Mouse (Mus musculus): ENCODE results near the gene Emc3.

- TF ChIP-seq CTCF (IDR thresholded peaks at IDR 0.05; ENCODE audit: low read depth) (no peak), EP300 (IDR thresholded peaks at IDR 0.05; ENCODE audit: low read depth) (no peak)
Measured at GRCm38 (mm10) chr6:113501388-113502084, 29.9 kb downstream of the Emc3 start, which contains the start of gene Prrt3.
